Mouse (Mus musculus) kidney, embryonic 15.5 days (tissue): ENCODE results near the gene Tbc1d15. TPM values are rescaled to one million over a fixed set of nuclear protein-coding genes. Genes with fewer than 3 reads are reported as not detected.

Experiments used
- ATAC-seq: fragments of 200-750 bp; cut with Nextera tagmentation; replicated peaks from 2 replicates; pipeline ENCODE4 v1.8.0; 2017; ENCODE audit warnings: moderate TSS enrichment; ENCODE audit not compliant: low FRiP score
- H3K27ac ChIP-seq: fragments of 300-500 bp; sonication (generic); 2 replicates; pipeline ENCODE4 v1.5.1; 2015; ENCODE audit warnings: mild to moderate bottlenecking, inconsistent platforms
- H3K27me3 ChIP-seq: fragments of 300-500 bp; sonication (generic); 2 replicates; pipeline ENCODE4 v1.6.1; 2015; ENCODE audit warnings: inconsistent platforms
- H3K36me3 ChIP-seq: fragments of 300-500 bp; sonication (generic); 2 replicates; pipeline ENCODE4 v1.6.1; 2015; ENCODE audit warnings: inconsistent platforms
- H3K4me1 ChIP-seq: fragments of 300-500 bp; sonication (generic); 2 replicates; pipeline ENCODE4 v1.6.1; 2015; ENCODE audit warnings: inconsistent platforms
- H3K4me2 ChIP-seq: fragments of 300-500 bp; sonication (generic); 2 replicates; pipeline ENCODE4 v1.6.1; 2015; ENCODE audit warnings: moderate library complexity, mild to moderate bottlenecking, inconsistent platforms
- H3K4me3 ChIP-seq: fragments of 300-500 bp; sonication (generic); replicated peaks from 2 replicates; pipeline ENCODE4 v1.5.1; 2015; ENCODE audit warnings: mild to moderate bottlenecking, inconsistent platforms
- H3K9ac ChIP-seq: fragments of 300-500 bp; sonication (generic); 2 replicates; pipeline ENCODE4 v1.6.1; 2015; ENCODE audit warnings: mild to moderate bottlenecking, inconsistent platforms
- H3K9me3 ChIP-seq: fragments of 300-500 bp; sonication (generic); replicated peaks from 2 replicates; pipeline ENCODE4 v1.6.1; 2016; ENCODE audit warnings: inconsistent platforms
- WGBS: fragments of 180-500 bp; shearing (Covaris S2); methylation state at CpG from one replicate; pipeline ENCODE4 v1.1.7; 2015; ENCODE audit warnings: mixed read lengths; 5-methylcytosine and 5-hydroxymethylcytosine counted together
- polyA plus RNA-seq: library from polyadenylated mRNA; unstranded; fragments of >200 nt; fragmentation: Nextera tagmentation; extraction: Ambion mirVana; gene quantifications from 2 replicates; pipeline ENCODE4 v1.2.1, GENCODE M21; 2015

The Tbc1d15 gene
- polyA plus RNA-seq, 1 experiment from 2014 or later, result 52.3 TPM

GRCm38 (mm10) chr10:115270612-115271390 is 19.5 kb upstream of the Tbc1d15 start:
- H3K27ac ChIP-seq, result no peak overlapping the region
- no peaks in the 10 kb centered on the region for H3K4me1 ChIP-seq
- H3K36me3 ChIP-seq, result no peaks in the 10 kb centered on the region
- no peak for ATAC-seq
- H3K27me3 ChIP-seq, result no peaks in the 10 kb centered on the region
- no peaks in the 10 kb centered on the region for H3K9me3 ChIP-seq
- WGBS, result 88% methylated on average over 12 of the region's 12 CpGs
- no peak overlapping the region for H3K4me2 ChIP-seq
- H3K4me3 ChIP-seq, result no peak overlapping the region
- H3K9ac ChIP-seq, result no peak overlapping the region

- Histone ChIP-seq H3K9ac (no peak overlapping the region), H3K4me1 (no peaks in the 10 kb centered on the region), H3K9me3 (peaks cover 3% of the 10 kb centered on the region; the same call in 1 of the 2 replicates), H3K4me2 (no peak overlapping the region), H3K36me3 (no peaks in the 10 kb centered on the region), H3K27me3 (no peaks in the 10 kb centered on the region), H3K4me3 (no peak overlapping the region), H3K27ac (no peak overlapping the region)
- ATAC-seq, result no peak
- WGBS, result 55% methylated on average over 5 of the region's 5 CpGs
Measured at GRCm38 (mm10) chr10:115262926-115263562, 11.8 kb upstream of the Tbc1d15 start.

- Histone ChIP-seq H3K9me3 (peaks cover 3% of the 10 kb centered on the region; the same call in 1 of the 2 replicates), H3K4me1 (no peaks in the 10 kb centered on the region), H3K4me3 (no peak overlapping the region), H3K27ac (no peak overlapping the region), H3K4me2 (no peak overlapping the region), H3K27me3 (no peaks in the 10 kb centered on the region), H3K9ac (no peak overlapping the region), H3K36me3 (no peaks in the 10 kb centered on the region)
- WGBS, result 79% methylated on average over 2 of the region's 2 CpGs
- ATAC-seq, result no peak
Measured at GRCm38 (mm10) chr10:115262261-115262660, 11.0 kb upstream of the Tbc1d15 start.

GRCm38 (mm10) chr10:115261428-115261827 is 10.2 kb upstream of the Tbc1d15 start:
- H3K4me2 ChIP-seq, result no peak overlapping the region
- no peaks in the 10 kb centered on the region for H3K36me3 ChIP-seq
- no peak for ATAC-seq
- H3K4me1 ChIP-seq, result no peaks in the 10 kb centered on the region
- peaks cover 3% of the 10 kb centered on the region; the same call in 1 of the 2 replicates for H3K9me3 ChIP-seq
- no peak overlapping the region for H3K27ac ChIP-seq
- H3K9ac ChIP-seq, result no peak overlapping the region
- H3K4me3 ChIP-seq, result no peak overlapping the region
- H3K27me3 ChIP-seq, result no peaks in the 10 kb centered on the region
- 87% methylated on average over 3 of the region's 3 CpGs for WGBS

GRCm38 (mm10) chr10:115256162-115256561 is 4.9 kb upstream of the Tbc1d15 start:
- H3K27ac ChIP-seq, result no peak overlapping the region
- H3K4me1 ChIP-seq, result peaks cover 3% of the 10 kb centered on the region; the same call in 1 of the 2 replicates
- H3K36me3 ChIP-seq, result no peaks in the 10 kb centered on the region
- WGBS, result 62% methylated on average over 5 of the region's 5 CpGs
- no peak overlapping the region for H3K9ac ChIP-seq
- ATAC-seq, result no peak
- no peak overlapping the region for H3K4me2 ChIP-seq
- no peak overlapping the region for H3K4me3 ChIP-seq
- H3K27me3 ChIP-seq, result no peaks in the 10 kb centered on the region
- peaks cover 3% of the 10 kb centered on the region; the same call in 1 of the 2 replicates for H3K9me3 ChIP-seq

- ATAC-seq, result no peak
Measured at GRCm38 (mm10) chr10:115253521-115253920, 2.3 kb upstream of the Tbc1d15 start.

GRCm38 (mm10) chr10:115252321-115252757 is 1.1 kb upstream of the Tbc1d15 start:
- peak overlapping the region; percentile 83 for H3K27ac ChIP-seq
- peak overlapping the region; percentile 84 for H3K4me3 ChIP-seq
- 5% methylated on average over 10 of the region's 10 CpGs for WGBS
- H3K9me3 ChIP-seq, result no peaks in the 10 kb centered on the region
- peak; percentile 11; the same call in 1 of the 2 replicates for ATAC-seq
- H3K9ac ChIP-seq, result peak overlapping the region; percentile 37
- H3K36me3 ChIP-seq, result no peaks in the 10 kb centered on the region
- no peaks in the 10 kb centered on the region for H3K27me3 ChIP-seq
- H3K4me2 ChIP-seq, result peak overlapping the region; percentile 78
- H3K4me1 ChIP-seq, result peaks cover 22% of the 10 kb centered on the region

More at GRCm38 (mm10) chr10:115253521-115253920, 2.3 kb upstream of the Tbc1d15 start:
- H3K9ac ChIP-seq, result no peak overlapping the region
- H3K4me2 ChIP-seq, result no peak overlapping the region
- no peaks in the 10 kb centered on the region for H3K36me3 ChIP-seq
- H3K27ac ChIP-seq, result no peak overlapping the region
- no peaks in the 10 kb centered on the region for H3K9me3 ChIP-seq
- H3K4me1 ChIP-seq, result peaks cover 18% of the 10 kb centered on the region
- no peaks in the 10 kb centered on the region for H3K27me3 ChIP-seq
- H3K4me3 ChIP-seq, result no peak overlapping the region
- WGBS, result 78% methylated on average over 3 of the region's 3 CpGs

GRCm38 (mm10) chr10:115250235-115251087 is 806 bp downstream of the Tbc1d15 start:
- H3K4me1 ChIP-seq, result peaks cover 22% of the 10 kb centered on the region
- H3K9me3 ChIP-seq, result no peaks in the 10 kb centered on the region
- H3K9ac ChIP-seq, result peak overlapping the region; percentile 76
- peak overlapping the region; percentile 84 for H3K4me3 ChIP-seq
- no peaks in the 10 kb centered on the region for H3K36me3 ChIP-seq
- peak overlapping the region; percentile 61 for H3K27ac ChIP-seq
- no peaks in the 10 kb centered on the region for H3K27me3 ChIP-seq
- H3K4me2 ChIP-seq, result peak overlapping the region; percentile 61
- WGBS, result 30% methylated on average over 35 of the region's 38 CpGs
- ATAC-seq, result no peak; the same call in 1 of the 2 replicates

GRCm38 (mm10) chr10:115248041-115248440 is 3.2 kb downstream of the Tbc1d15 start:
- 19% methylated on average over 7 of the region's 7 CpGs for WGBS
- Histone ChIP-seq H3K36me3 (no peaks in the 10 kb centered on the region), H3K4me1 (peaks cover 22% of the 10 kb centered on the region), H3K4me2 (peak overlapping the region; percentile 10; the same call in 1 of the 2 replicates), H3K27me3 (no peaks in the 10 kb centered on the region), H3K4me3 (no peak overlapping the region), H3K9me3 (no peaks in the 10 kb centered on the region), H3K27ac (no peak overlapping the region; the same call in 1 of the 2 replicates), H3K9ac (no peak overlapping the region)
- ATAC-seq, result 0 out of 2 replicates have a peak, but pooled peaks have one; percentile 9

- Histone ChIP-seq H3K4me3 (no peak overlapping the region), H3K9me3 (no peaks in the 10 kb centered on the region), H3K36me3 (no peaks in the 10 kb centered on the region), H3K4me1 (peaks cover 27% of the 10 kb centered on the region), H3K9ac (no peak overlapping the region), H3K27me3 (no peaks in the 10 kb centered on the region), H3K27ac (no peak overlapping the region), H3K4me2 (no peak overlapping the region)
- 92% methylated on average over 2 of the region's 2 CpGs for WGBS
- no peak for ATAC-seq
Measured at GRCm38 (mm10) chr10:115245488-115245887, 5.8 kb downstream of the Tbc1d15 start.

- H3K4me3 ChIP-seq, result no peak overlapping the region
- H3K36me3 ChIP-seq, result peaks cover 33% of the 10 kb centered on the region
- peaks cover 8% of the 10 kb centered on the region for H3K4me1 ChIP-seq
- no peaks in the 10 kb centered on the region for H3K9me3 ChIP-seq
- H3K27me3 ChIP-seq, result no peaks in the 10 kb centered on the region
- no peak overlapping the region for H3K9ac ChIP-seq
- no peak for ATAC-seq
- H3K4me2 ChIP-seq, result no peak overlapping the region
- 80% methylated on average over 8 of the region's 8 CpGs for WGBS
- H3K27ac ChIP-seq, result no peak overlapping the region
Measured at GRCm38 (mm10) chr10:115241082-115241595, 10.1 kb downstream of the Tbc1d15 start.
